Mouse (Mus musculus) spleen, postnatal 14 days (tissue): ENCODE results near the gene Secisbp2l.
A peak's percentile ranks its signal among the peaks of the same experiment; 100 is the strongest.

Experiments
- DNase-seq, 2 experiments: peaks; one replicate each; pipeline ENCODE4 v3.0.0; 2021 to 2022; ENCODE audit warnings: low spot score in 2 of 2

Secisbp2l gene

DNA sequence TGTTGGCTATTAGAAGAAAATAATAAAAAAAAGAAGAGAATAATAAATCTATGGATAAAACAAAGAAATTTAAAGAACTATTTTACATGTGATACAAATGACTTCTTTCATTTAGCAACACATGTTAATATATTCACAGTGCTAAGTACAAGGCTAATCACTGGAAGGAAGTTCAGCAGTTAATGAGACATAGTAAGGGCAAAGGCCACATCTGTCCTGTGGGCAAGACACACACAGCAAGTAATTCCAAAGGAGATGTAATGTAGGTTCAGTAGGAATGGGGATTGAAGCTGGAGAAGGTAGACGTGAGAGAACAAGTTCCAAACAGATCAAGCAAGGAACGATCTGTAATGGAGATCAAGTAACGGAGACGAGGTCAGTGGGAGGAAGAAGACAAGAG, 1.7 kb upstream of the Secisbp2l start:
- DNase-seq, result no peak

DNA sequence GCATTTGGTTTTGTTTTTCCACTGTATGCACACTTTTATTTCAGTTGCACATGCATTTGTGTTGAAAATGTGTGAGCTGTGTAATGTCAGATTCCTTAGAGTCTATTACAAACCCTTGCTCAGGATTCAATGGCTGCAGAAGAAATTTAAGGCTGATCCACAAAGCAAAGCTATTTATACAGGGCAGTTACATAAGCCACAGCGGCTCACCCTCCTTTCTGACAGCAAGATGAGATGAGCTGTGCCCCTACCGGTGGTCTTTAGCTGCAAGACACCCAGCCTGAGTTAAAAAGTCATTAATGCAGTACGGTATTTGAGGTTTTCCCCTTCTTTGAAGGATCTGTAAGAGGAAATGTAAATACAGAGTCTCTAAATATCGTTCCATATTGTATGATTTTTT, 1.2 kb upstream of the Secisbp2l start:
- DNase-seq, result no peak

DNA sequence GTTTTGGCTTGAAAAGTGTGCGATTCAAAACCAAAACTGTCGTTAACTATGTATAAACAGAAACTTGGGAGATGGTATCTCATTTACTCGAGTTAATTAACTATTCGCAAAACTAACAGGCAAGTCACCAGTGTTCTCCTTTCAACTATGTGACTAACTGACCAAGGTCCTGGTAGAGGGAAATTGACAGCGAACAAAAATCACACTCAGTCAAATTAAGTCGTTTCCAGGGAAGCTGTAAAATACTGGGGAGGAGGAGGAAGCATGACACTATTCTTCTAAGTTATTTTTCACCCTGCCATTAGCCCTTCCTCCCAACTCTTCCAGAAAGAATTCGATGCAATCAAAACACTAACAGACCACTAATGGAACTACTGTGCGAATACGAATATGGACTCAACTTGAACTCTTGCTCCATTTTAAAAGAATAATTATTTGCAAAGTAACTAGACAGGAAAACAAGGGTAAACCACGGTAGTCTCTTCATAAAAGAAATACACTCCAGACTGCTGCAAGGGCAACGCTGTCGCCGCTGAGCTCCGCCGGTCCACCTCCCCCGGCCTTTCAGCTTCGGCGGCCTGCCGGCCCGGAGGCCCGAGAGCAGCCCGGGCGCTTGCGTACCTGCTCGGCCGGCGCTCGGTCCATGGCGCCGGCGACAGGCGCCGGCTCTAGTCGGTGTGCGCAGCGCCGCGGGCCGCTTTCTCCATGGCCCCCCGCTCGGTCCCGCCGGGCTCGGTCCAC, 522 bp downstream of the Secisbp2l start:
- no peak for DNase-seq

DNA sequence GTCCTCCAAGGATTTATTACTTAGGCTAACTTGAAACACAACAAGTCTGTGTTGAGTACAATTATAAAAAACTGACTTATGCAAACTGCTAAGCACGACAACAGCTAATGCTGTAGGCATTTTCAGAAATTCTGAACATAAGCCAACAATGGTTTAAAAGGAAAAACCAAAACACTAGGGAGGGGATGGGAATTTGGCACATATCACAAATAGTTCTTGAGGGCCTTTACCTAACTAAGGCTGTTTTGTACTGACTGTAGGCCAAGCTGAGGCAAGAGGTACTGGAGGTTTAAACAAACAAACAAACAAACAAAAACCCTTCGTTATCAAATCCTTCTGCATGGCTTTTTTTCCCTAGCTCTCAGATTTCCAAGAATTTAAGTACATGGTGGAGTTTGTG, 1.7 kb downstream of the Secisbp2l start:
- no peak for DNase-seq

DNA sequence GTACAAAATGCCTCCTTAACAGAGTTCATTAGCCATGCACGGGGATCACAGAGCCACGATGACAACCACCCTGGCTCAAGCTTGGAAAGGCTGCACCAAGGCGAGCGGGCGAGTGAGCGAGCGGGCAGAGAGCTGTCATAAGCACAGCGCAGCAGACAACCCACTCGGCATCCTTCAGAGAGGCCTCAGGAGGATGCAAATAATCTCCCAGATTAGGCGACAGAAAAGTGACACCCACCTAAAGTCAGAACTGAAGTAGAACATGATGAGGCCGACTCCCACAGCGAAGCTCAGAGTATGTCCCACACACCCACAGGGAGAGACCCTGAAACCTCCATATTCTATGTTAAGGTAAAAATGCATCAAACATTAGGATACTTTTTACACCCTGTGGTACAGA, 4.3 kb downstream of the Secisbp2l start:
- DNase-seq, result no peak

DNA sequence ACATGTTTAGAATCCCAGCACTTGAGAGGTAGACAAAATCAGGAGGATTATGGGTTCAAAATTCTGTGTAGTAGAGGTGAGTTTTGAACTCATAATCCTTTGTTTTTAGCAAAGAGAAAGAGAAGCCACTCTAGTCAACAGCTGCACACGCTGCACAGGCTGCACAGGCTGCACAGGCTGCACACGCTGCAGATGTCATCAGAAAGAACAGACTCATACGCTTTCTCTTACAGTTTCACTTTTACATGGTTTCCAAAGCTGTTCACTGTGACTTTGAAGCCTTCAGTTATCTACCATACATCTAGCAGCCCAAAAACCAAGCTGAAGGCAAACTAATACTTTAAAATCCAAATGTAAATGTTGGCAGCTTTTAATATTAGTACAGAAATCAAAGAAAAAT, 5.7 kb downstream of the Secisbp2l start:
- no peak for DNase-seq

DNA sequence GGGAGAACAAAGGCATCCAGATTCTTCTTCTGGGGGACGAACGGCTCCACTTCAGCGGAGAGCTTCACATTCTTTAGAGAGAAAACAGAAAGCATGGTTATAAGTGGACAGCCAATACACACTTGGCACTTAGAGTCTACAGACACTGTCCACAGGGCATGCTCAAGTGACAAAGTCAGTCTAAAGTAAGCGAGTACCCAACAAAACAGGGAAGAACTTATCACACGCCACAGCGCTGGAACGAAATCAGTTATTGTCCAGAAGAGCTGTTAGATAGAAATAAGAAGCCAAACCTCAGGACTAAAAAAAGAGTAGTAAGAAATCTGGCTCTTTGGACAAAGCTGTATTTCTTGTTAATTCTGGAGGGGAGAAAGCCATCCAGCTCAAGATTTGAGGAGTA, 7.0 kb downstream of the Secisbp2l start:
- DNase-seq, result no peak

DNA sequence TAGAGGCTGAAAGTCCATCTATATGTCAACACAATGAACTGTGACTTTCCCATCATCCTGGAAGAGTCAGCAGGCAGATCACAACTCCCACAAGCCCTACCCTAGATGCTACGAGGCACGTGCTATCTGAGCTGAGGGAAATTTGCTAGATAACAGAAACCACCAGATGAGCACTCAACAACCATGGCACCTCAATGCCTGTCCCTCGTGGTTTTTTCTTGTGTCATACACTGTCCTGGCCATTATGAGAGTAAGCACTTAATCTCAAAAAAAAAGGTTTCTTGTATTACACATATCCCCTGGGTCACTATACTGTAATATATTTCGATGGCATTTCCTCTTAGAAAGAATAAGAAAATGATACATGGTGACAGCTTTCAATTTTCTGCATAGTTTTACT, 7.8 kb downstream of the Secisbp2l start:
- DNase-seq, result no peak

DNA sequence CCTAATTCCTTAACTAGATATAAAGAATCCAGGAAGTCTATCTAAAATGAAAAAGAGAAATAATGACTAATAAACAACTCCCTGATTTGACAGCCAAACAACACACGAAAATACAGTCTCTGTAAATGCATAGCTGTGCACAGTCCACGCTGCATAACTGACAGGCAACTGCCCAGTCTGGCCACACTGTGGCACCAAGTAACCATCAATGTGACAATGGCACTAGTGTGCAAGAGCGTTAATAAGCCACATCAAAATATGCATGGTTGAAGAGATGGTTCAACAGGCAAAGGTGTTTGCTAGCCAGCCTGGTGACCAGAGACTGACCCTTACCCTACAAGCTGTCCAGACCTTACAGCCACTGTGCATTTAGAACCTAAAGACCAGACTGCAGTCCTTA, 17.6 kb downstream of the Secisbp2l start:
- no peak for DNase-seq

DNA sequence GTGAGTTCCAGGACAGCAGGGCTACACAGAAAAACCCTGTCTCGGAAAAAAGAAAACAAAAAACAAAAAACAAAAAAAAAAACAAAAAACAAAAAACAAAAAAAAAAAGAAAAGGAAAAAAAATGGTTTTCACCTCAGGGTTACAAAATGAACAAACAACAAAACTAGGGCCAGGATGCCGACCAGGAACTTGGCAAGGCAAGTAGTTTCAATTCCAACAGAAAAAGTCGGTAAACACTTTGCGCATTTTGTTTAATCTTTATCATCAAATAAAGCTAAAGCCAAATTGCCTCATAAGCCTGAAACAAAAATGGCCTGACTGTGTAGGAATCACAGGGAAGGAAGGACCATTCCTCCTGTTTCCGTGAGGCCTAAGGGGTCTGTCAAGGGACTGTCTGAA, 18.1 kb downstream of the Secisbp2l start:
- DNase-seq, result no peak

DNA sequence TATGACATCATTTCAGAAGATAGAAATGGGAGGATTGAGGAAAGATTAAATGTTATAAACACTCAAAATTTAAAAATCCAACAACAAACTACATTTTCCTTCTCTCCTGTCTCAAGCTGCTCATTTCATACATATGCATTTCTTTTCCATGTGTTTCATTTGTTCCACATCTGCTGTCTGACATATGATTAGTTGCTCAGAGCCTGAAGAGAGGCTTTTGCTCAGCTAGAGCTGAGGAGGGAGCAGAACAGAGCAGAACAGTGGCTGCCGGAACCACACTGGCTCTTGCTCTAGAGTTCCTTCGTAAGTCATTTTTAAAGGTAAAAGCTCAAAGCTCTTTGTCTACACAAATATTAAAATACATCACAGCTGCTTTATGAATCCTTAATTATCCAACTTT, 33.3 kb downstream of the Secisbp2l start:
- DNase-seq, result no peak

DNA sequence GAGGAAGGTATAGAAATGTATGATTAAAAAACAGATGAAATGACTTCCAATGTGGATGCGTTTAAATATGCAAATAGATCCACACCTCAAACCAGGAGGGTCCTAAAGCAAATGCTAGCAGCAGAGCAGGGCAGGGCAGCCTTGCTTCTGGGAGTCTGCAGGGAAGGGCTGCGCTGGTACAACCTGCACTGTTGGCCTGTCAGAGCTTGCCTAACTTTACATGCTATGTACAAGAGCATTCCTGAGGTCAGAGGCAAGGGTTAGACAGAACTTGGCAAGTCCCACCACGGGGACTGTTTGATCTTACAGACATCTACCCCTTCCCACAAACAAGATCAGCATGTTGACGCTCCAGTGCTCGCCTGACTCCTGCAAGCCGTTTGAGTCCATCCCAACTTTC, 43.3 kb downstream of the Secisbp2l start:
- DNase-seq, result no peak

DNA sequence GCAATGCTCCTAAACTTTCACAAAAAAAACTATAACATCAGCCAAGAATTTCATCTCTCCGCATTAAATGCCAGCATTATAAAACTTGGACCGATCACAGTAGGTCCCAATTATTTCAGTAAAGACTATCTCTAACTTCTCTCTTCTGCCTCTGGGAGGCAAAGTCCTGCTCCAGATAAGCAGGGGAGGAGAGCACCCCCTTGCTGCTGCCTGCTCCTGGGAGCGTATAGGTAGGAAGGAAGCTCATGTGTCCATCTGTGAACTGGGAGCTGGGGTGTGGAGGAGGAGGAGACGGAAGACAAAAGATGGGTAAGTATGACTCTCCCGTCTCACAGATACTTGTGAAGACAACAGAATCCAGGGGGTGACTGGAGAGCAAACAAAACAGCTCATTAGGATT, 44.0 kb downstream of the Secisbp2l start:
- no peak for DNase-seq

DNA sequence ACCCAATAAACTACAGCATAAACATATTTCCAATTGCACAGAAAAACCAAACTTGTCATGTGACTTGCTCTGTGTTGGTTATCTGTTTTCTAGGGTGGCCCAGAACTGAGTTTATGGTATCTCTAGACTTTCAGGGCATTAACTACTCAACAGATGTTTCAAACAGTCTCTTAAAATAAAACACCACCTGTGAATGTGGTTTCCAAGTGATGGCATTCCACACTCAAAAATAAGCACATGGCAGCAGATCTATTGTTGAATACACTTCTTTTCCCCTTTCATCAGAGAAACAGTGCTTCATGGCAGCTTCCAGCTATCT, 46.7 kb downstream of the Secisbp2l start:
- no peak for DNase-seq

DNA sequence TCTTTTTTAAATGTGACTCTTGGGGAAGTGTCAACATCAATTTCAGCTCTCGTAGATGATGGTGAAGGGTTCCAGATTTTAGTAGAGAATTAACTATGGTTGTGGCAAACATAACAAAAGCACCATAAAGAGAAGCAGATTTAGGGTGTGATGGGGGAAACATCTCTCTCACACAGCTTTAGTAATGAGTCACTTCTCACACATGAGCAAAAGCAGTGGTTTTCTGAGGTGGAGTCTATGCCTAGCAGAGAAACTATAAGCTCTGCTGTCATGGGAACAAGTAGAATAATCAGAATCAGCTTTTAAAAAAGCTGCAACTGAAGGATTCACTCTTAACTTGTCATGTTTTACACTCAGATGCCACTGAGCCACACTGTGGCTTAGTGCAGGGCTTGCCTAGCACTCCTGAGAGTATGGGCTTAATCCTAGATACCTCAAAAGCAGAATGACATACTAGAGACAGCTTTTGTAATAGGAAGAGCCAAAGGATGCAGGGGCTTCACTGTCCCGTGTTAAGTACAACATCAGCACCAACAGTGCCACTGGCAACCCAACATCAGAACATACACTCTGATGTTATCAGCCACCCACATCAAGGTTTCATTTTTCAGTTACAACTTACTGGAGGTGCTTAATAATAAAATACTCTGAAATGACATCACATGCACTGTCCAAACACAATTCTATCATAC, 47.2 kb downstream of the Secisbp2l start:
- DNase-seq, result no peak

DNA sequence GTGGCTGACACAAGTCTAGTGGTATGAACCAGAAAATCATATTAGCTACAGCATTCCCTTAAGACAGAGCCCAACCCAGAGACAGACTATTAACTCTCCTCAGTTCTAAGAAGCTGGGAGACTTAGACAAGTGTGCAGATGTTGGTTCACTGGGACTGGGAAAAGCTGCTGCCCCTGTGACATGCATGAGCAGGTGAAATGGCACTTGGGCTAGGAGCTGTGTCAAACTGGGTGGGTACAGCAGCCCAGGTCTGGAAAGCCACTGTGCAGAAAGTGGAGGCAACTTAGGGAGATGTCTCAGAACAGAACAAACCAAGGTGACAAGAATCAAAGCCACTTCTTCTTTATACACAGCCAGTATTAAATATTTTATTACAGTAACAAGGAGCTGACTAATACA, 47.9 kb downstream of the Secisbp2l start:
- no peak for DNase-seq

DNA sequence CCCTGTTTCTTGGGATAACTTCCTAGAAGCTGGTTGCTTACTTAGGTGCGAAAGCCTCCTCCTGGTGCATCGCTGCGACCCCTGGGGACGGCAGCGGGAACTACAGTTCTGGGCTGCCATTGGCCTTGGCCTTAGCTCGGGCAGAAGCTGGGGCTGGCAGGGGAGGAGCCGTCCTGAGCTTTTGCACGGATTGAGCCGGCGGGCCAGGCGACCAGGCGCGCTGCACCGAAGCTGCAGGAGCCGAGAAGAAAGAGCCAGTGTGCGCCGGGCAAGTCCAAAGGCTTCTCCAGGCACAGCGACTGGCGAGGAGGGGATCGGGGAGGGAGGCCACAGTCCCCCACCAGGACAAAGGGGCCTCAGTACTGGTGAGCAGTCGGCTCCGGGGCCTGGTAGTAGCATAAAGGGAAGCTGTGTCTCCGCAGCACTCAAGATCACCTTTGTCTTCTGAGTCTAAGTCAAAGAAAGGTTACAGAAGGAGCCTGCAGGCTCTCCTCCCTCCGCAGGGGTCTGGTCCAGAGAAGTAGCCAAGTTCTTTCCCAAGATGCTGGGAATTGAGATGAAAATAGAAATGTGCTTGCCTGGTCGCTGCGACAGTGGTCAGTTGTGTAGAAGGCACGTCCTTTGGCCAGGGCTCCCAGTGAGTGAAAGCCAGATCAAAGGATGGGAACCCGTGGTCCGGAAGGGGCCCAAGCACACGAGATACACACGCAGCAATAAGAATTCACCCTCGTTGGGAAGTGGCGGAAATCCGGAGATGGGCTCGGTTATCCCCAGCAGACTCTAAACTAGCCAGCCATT, 50.7 kb downstream of the Secisbp2l start:
- DNase-seq, result peak; percentile 76 to 84

DNA sequence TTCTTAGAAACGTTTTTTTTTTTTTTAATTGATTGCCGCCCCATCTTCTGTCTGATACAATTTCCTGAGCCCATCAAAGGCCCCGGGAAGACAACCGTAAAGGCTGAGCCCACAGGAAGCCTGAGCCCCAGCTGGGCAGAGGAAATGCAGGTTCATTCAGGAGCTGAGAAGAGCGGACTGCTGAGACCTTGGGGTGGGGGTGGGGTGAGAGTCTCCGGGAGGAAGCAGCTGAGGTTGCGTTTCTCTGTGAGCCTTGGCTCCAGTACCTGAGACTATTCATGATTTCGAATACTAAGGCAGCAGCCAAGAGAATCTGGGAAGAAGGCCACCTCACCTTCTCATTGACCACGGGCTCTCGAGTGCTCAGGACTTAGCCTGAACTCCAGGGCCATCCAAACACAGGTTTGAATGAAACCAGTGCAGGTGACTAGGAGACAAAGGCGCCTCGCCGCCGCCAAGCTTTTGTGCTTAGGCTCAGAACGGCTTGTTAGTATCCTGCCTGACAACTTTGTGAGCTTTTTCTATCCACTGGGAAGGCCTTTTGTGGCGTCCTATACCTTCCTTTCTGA, 58.0 kb downstream of the Secisbp2l start:
- DNase-seq, result no peak

DNA sequence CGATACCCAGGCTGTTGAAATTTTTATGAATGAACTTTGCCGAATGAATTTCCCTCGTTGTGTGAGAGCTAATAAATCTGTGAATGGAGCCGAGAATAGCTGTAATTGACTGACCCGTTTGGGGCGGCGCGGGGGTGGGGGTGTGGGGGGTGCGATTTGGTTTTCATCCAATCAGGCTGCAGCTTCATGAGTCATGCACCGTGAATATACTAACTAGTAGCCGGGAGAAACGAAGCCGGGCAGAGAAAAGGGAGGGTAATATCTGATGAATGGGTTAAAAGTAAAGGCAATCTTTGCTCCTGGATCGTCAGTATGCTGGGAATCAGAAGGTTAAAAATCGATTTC, 58.6 kb downstream of the Secisbp2l start, which contains the start of gene Shc4:
TSS of gene Shc4 (minus strand) at position 63 of the 345 bp plus-strand sequence.
- DNase-seq, result no peak

DNA sequence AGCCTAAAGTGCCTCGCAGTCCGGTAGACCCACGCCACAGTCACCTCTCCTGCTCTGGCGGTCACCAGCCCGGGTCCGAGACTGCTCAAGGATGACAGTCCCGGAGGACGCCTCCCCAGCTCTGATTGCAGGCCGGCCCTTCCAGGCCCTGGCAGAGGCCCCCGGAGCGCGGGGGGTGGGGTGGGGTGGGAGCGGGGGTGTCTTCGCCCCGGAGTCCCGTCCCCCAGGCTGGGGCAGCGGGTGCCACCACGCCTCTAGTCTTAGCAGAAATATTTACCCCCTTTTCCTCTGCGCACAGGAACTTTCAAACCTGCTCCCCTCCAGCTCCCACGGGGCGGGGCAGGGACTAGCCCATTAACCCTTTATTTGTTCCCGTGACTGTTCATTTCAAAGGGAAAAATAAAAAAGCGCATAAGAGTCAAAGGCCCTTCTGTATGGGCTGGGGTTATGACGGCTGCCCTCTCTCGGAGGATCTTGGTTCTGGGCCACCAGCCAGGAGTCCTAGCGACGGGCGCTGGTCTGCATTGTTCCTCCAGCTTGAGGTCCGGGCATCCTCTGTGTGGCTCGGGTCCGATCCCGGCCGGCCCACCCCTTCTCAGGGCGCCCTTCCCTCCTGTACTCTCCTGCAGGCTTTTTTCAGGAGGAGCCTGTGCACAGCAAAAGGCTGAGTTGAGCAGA, 59.1 kb downstream of the Secisbp2l start:
- DNase-seq, result no peak

DNA sequence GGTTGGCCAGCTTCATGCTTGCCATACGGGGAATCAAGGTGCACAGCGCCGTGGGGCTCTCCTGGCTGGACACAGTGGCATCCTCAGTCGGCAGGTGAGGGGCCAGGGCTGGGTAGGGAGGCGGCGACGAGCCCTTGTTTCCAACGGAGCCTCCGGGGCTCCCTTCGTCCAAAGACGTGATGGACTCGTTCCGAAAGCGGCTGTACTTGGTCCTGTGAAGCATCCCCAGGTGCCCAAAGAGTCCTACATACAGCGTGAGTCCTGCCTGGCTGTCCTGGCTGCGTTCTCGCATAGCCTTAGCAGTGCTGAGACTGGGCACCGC, 59.6 kb downstream of the Secisbp2l start:
- DNase-seq, result no peak

DNA sequence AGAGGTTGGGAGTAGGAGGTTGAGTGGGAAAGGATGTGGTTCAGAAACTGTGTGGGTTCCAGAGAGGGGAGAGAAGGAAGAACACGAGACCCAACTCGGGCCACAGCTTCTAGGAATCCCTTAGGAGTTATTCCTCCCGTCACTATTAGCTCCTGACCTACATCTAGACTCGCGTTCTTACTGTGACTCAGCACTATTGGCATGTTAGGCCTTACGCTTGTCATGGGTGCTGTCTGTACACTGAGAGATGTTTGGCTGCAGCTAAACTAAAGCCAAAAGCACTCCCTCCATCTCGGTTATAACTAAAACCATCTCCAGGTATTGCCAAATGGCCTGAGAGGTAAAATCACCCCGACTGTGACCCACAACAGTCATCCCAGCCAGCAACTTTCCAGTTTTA, 66.1 kb downstream of the Secisbp2l start:
- DNase-seq, result no peak
